Mouse (Mus musculus): ENCODE measurements at regions not wholly inside any gene's neighbourhood (a gene's known extent, or its start where the extent isn't known, plus 50 kb on each side); places are given as distances from the start of the nearest gene placed in this dataset.
A peak's percentile ranks its signal among the peaks of the same experiment; 100 is the strongest.
"Not testable (repeated sequence)": the region's sequence is repeated elsewhere in the genome, so short reads cannot be mapped to it uniquely, and the experiment has no call there.

GRCm38 (mm10) chr12:36933118-36933610 is 175.2 kb upstream of the Meox2 start:
- DNase-seq (ENCODE audit: low spot score): no peak

GRCm38 (mm10) chr12:36943903-36944302 is 164.4 kb upstream of the Meox2 start:
- DNase-seq (ENCODE audit: low spot score): no peak

GRCm38 (mm10) chr12:36945964-36946363 is 162.4 kb upstream of the Meox2 start:
- peak; percentile 41 for DNase-seq (ENCODE audit: low spot score)

- no peak for DNase-seq (ENCODE audit: low spot score)
Measured at GRCm38 (mm10) chr12:36947902-36948301, 160.4 kb upstream of the Meox2 start.

GRCm38 (mm10) chr12:36949096-36949738 is 159.1 kb upstream of the Meox2 start:
- DNase-seq (ENCODE audit: low spot score): no peak

GRCm38 (mm10) chr12:36974432-36975094 is 133.8 kb upstream of the Meox2 start:
- DNase-seq (ENCODE audit: low spot score): no peak

GRCm38 (mm10) chr12:36977141-36977540 is 131.2 kb upstream of the Meox2 start:
- no peak for DNase-seq (ENCODE audit: low spot score)

- no peak for DNase-seq (ENCODE audit: low spot score)
Measured at GRCm38 (mm10) chr12:36991135-36991534, 117.2 kb upstream of the Meox2 start.

- DNase-seq (ENCODE audit: low spot score): no peak
Measured at GRCm38 (mm10) chr12:36991970-36992369, 116.4 kb upstream of the Meox2 start.

- no peak for DNase-seq (ENCODE audit: low spot score)
Measured at GRCm38 (mm10) chr12:37001401-37001800, 106.9 kb upstream of the Meox2 start.

GRCm38 (mm10) chr12:37005262-37005661 is 103.1 kb upstream of the Meox2 start:
- DNase-seq (ENCODE audit: low spot score): no peak

- DNase-seq (ENCODE audit: low spot score): no peak
Measured at GRCm38 (mm10) chr12:37010306-37010705, 98.0 kb upstream of the Meox2 start.

- DNase-seq (ENCODE audit: low spot score): no peak
Measured at GRCm38 (mm10) chr12:37014401-37014800, 93.9 kb upstream of the Meox2 start.

- not testable (repeated sequence) for DNase-seq (ENCODE audit: low spot score)
Measured at GRCm38 (mm10) chr12:37014945-37015344, 93.4 kb upstream of the Meox2 start.

- DNase-seq (ENCODE audit: low spot score): no peak
Measured at GRCm38 (mm10) chr12:37015474-37016248, 92.7 kb upstream of the Meox2 start.

- no peak for DNase-seq (ENCODE audit: low spot score)
Measured at GRCm38 (mm10) chr12:37047191-37047590, 61.1 kb upstream of the Meox2 start.

GRCm38 (mm10) chr12:37050596-37050995 is 57.7 kb upstream of the Meox2 start:
- no peak for DNase-seq (ENCODE audit: low spot score)

- no peak for DNase-seq (ENCODE audit: low spot score)
Measured at GRCm38 (mm10) chr12:37057411-37057810, 50.9 kb upstream of the Meox2 start.

Measured in urinary bladder, postnatal 14 days (tissue).